Mouse (Mus musculus) kidney, embryonic 16.5 days (tissue): ENCODE measurements around the gene Stx6. TPM values are rescaled to one million over a fixed set of nuclear protein-coding genes. Genes with fewer than 3 reads are reported as not detected.

Experiments
- ATAC-seq: fragments of 200-750 bp; cut with Nextera tagmentation; 2 replicates; pipeline ENCODE4 v1.8.0; 2017; ENCODE audit warnings: moderate TSS enrichment; ENCODE audit not compliant: low FRiP score, low TSS enrichment
- H3K27ac ChIP-seq: fragments of 300-500 bp; sonication (generic); 2 replicates; pipeline ENCODE4 v1.5.1; 2014; ENCODE audit warnings: low read length
- H3K27me3 ChIP-seq: fragments of 300-500 bp; sonication (generic); 2 replicates; pipeline ENCODE4 v1.6.1; 2014; ENCODE audit warnings: low read length, control low read depth, mixed read lengths; ENCODE audit not compliant: insufficient read depth
- H3K36me3 ChIP-seq: fragments of 300-500 bp; sonication (generic); 2 replicates; pipeline ENCODE4 v1.6.1; 2014; ENCODE audit warnings: low read length, control low read depth, mixed read lengths; ENCODE audit not compliant: insufficient read depth
- H3K4me1 ChIP-seq: fragments of 300-500 bp; sonication (generic); 2 replicates; pipeline ENCODE4 v1.6.1; 2014; ENCODE audit warnings: low read length, control low read depth, mixed read lengths; ENCODE audit not compliant: insufficient read depth
- H3K4me2 ChIP-seq: fragments of 300-500 bp; sonication (generic); replicated peaks from 2 replicates; pipeline ENCODE4 v1.6.1; 2014; ENCODE audit warnings: low read depth, low read length
- H3K4me3 ChIP-seq: fragments of 300-500 bp; sonication (generic); 2 replicates; pipeline ENCODE4 v1.5.1; 2014; ENCODE audit warnings: mild to moderate bottlenecking, low read length
- H3K9ac ChIP-seq: fragments of 300-500 bp; sonication (generic); replicated peaks from 2 replicates; pipeline ENCODE4 v1.6.1; 2014; ENCODE audit warnings: low read length
- H3K9me3 ChIP-seq: fragments of 300-500 bp; sonication (generic); 2 replicates; pipeline ENCODE4 v1.6.1; 2016; ENCODE audit warnings: low read length, control low read depth
- WGBS: fragments of 180-500 bp; shearing (Covaris S2); extraction: QIAGEN DNeasy Blood & Tissue Kit; methylation state at CpG from one replicate; pipeline ENCODE4 v1.1.7; 2014; 5-methylcytosine and 5-hydroxymethylcytosine counted together
- polyA plus RNA-seq: library from polyadenylated mRNA; unstranded; fragments of >200 nt; fragmentation: Nextera tagmentation; extraction: Ambion mirVana; gene quantifications from 2 replicates; pipeline ENCODE4 v1.2.1, GENCODE M21; 2015

The Stx6 gene
- polyA plus RNA-seq, 1 experiment from 2014 or later, result 70.9 TPM

DNA sequence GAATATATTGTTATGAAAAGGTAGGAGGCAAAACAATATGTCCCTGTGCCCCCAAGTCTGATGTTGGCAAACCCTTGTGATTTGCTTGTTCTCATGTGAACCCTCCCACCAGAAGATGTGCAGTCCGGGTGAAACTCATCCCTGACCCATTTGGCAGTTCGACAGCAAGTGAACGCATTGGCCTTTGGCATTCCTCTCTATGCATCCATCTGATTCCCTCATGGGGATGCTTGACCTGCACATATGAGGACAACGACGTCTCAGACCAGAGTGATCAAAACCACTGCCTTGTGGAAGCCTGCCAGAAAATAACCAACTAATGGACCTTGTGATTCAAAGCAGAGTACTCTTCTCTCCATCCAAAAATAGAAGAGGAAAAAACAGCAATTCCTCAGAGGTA lies 31.8 kb upstream of the Stx6 start:
- Histone ChIP-seq H3K4me2 (no peak overlapping the region), H3K4me3 (no peak overlapping the region), H3K36me3 (no peaks in the 10 kb centered on the region), H3K4me1 (no peaks in the 10 kb centered on the region), H3K9ac (no peak overlapping the region), H3K9me3 (peaks cover 3% of the 10 kb centered on the region; the same call in 1 of the 2 replicates), H3K27ac (no peak overlapping the region), H3K27me3 (no peaks in the 10 kb centered on the region)
- no peak for ATAC-seq
- WGBS, result 73% methylated on average over 5 of the region's 5 CpGs

DNA sequence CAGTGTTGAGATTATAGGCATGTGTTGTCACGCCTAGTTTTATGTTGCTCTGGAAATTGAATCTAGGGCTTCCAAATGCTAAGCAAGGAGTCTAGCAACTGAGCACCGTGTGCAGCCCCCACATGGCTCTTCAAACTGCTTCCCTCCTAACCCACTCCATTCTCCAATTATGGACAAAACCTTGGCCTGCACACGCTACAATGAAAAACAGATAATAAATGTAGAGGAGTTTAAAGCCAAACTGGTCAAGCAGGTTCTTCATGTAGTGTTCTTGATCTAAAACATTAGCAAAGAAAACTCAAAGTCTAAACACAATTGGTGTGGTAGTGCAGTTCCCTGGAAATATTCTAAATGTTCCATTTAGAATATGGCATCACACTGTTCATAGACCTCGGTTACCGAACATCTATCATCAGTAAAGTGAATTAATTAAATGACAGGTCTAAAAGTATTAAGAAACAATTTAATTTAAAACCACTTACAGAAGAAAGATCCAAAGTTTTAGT lies 31.0 kb upstream of the Stx6 start:
- H3K9ac ChIP-seq, result no peak overlapping the region
- no peaks in the 10 kb centered on the region for H3K27me3 ChIP-seq
- H3K4me2 ChIP-seq, result no peak overlapping the region
- no peak overlapping the region for H3K27ac ChIP-seq
- no peaks in the 10 kb centered on the region for H3K4me1 ChIP-seq
- peaks cover 3% of the 10 kb centered on the region; the same call in 1 of the 2 replicates for H3K9me3 ChIP-seq
- ATAC-seq, result no peak
- H3K4me3 ChIP-seq, result no peak overlapping the region
- no peaks in the 10 kb centered on the region for H3K36me3 ChIP-seq
- 68% methylated on average over 5 of the region's 5 CpGs for WGBS

DNA sequence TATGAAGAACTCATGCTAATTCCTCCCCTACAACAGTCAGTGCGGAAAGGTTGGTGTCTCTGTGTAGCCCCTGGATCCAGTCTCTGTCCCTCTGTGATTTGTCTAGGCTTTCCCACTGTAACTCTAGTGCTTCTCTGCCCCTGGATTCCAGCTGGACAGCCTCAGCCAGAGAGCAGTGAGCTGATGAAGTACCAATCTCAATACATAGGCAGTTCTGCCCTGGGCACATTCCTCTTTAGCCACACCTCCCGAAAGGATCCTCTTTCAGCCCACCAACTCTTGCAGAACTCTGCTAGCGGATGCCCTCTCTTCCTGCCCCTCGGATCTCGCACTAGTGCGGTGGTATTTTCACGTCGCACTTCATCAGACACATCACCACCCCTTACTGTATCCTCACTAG lies 23.6 kb upstream of the Stx6 start:
- Histone ChIP-seq H3K4me2 (no peak overlapping the region), H3K27ac (no peak overlapping the region), H3K4me1 (peaks cover 12% of the 10 kb centered on the region), H3K27me3 (no peaks in the 10 kb centered on the region), H3K36me3 (no peaks in the 10 kb centered on the region), H3K9ac (no peak overlapping the region), H3K9me3 (no peaks in the 10 kb centered on the region), H3K4me3 (no peak overlapping the region)
- 17% methylated on average over 8 of the region's 8 CpGs for WGBS
- peak; percentile 82 for ATAC-seq

DNA sequence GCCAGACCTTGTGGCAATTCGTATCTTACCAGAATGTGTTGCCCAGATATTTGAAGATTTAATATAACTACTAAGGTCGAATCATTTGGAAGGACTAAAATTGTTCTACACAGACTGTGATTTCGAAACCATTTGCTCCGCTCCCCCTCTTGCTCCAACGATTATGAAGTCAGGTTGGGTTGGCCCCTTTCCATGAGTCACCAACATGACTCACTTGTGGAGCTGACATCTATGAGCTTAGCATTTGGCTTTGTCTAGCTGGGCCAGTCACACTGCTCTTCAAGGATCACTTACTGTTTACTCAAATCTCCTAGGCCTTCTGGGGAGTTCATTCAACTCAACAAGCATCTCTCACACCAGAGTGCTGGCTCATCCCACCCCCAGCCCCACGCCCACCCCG lies 19.7 kb upstream of the Stx6 start:
- Histone ChIP-seq H3K9me3 (no peaks in the 10 kb centered on the region), H3K36me3 (no peaks in the 10 kb centered on the region), H3K27ac (no peak overlapping the region), H3K4me2 (no peak overlapping the region), H3K4me1 (peaks cover 12% of the 10 kb centered on the region), H3K9ac (no peak overlapping the region), H3K4me3 (no peak overlapping the region), H3K27me3 (no peaks in the 10 kb centered on the region)
- WGBS, result 88% methylated on average over 7 of the region's 7 CpGs
- ATAC-seq, result no peak

DNA sequence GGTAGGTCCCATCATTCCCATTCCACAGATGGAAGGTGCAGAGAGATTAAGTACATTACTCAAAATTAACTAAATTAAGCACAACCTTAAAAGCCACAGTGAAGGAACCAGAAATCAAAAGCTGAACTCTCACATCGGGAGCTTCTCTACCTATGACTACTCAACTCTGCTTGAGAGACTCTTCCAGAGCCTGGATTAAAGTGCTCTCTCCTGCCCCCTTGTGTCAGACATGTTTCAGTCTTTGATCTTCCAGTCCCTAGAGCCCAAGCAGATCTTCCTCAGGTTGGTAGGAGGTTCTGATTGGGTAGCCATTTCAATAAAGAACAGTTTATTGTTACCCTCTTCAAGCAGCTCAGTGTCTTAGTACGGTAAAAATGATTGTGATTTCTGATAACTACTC lies 18.4 kb upstream of the Stx6 start:
- ATAC-seq, result no peak
- Histone ChIP-seq H3K4me3 (no peak overlapping the region), H3K9ac (no peak overlapping the region), H3K27ac (no peak overlapping the region), H3K4me1 (peaks cover 4% of the 10 kb centered on the region), H3K36me3 (no peaks in the 10 kb centered on the region), H3K27me3 (no peaks in the 10 kb centered on the region), H3K9me3 (no peaks in the 10 kb centered on the region), H3K4me2 (no peak overlapping the region)
- WGBS, result 65% methylated on average over 2 of the region's 2 CpGs

DNA sequence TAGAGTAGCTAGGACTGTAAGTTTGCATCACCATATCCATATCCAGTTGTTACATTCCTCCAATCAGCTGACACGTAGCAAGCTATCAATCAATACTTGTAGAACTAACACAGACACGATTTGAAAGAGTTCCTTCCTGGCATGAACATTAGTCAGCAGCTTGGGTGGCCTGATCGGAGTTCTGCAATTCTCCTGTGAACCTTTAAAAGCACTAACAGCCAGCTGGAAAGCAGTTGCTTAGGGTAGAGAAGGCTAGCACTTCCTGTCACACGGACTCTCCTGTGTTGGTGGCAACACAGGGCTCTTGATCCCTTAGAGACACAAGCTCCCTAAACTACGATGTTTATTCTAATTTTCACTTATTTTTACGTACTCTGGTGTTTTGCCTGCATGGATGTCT lies 12.9 kb upstream of the Stx6 start:
- Histone ChIP-seq H3K4me3 (peak overlapping the region; percentile 51), H3K9me3 (no peaks in the 10 kb centered on the region), H3K9ac (peak overlapping the region; percentile 56), H3K27ac (peak overlapping the region; percentile 47), H3K36me3 (no peaks in the 10 kb centered on the region), H3K27me3 (no peaks in the 10 kb centered on the region), H3K4me1 (peaks cover 9% of the 10 kb centered on the region; the same call in 1 of the 2 replicates), H3K4me2 (peak overlapping the region; percentile 50)
- ATAC-seq, result no peak
- 44% methylated on average over 6 of the region's 6 CpGs for WGBS

DNA sequence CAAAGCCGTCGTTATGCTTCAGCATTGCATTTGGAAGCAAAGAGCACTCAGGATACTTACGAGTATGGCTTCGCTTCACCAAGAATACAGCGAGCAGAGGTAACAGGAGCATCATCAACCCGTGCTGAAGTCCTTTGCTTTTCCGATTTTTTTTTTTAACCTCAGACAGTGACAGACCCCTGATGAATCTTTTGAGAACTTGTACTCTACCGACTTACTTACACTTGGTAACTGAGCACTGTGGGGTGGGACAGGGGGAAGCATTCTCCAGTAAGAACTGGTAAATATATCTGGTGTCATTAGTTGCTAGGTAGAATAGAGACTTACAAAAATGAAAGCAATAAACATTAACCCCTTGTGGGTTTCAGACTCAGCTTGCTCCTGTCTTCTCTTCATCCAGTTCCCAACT lies 11.9 kb upstream of the Stx6 start, which contains the start of gene Mr1:
TSS of gene Mr1 (minus strand) at position 243 of the 409 bp plus-strand sequence.
- peak; percentile 97 for ATAC-seq
- H3K4me3 ChIP-seq, result peak within 1 kb of the TSS; percentile 51
- peak within 1 kb of the TSS; percentile 47 for H3K27ac ChIP-seq
- H3K4me2 ChIP-seq, result peak within 1 kb of the TSS; percentile 50
- no peaks in the 10 kb centered on the region for H3K9me3 ChIP-seq
- H3K27me3 ChIP-seq, result no peaks in the 10 kb centered on the region
- 22% methylated on average over 8 of the region's 8 CpGs for WGBS
- H3K36me3 ChIP-seq, result no peaks in the 10 kb centered on the region
- peaks cover 9% of the 10 kb centered on the region; the same call in 1 of the 2 replicates for H3K4me1 ChIP-seq
- peak within 1 kb of the TSS; percentile 56 for H3K9ac ChIP-seq

DNA sequence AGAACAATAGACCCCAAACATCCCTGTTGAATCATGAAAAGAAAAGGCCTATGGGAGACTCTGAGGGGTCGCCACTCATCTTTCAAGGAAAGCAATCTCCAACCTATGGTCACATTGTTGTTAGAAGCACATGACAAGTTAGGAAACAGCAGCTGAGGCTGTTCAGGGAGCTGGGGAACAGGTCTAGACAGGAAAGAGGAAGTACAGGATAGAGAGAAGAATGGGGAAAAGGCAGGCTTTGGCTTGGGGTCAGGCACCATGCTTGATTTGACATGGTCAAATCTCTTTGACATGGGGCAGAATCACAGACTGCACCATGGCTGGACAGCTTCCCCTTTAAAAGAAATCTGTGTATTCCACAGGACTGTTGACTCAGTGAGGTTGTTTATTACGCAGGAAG lies 11.3 kb upstream of the Stx6 start:
- H3K9me3 ChIP-seq, result no peaks in the 10 kb centered on the region
- no peak overlapping the region for H3K27ac ChIP-seq
- no peak overlapping the region for H3K9ac ChIP-seq
- peaks cover 9% of the 10 kb centered on the region; the same call in 1 of the 2 replicates for H3K4me1 ChIP-seq
- WGBS, result 85% methylated on average over 2 of the region's 2 CpGs
- no peak overlapping the region for H3K4me2 ChIP-seq
- H3K4me3 ChIP-seq, result no peak overlapping the region
- no peaks in the 10 kb centered on the region for H3K36me3 ChIP-seq
- no peaks in the 10 kb centered on the region for H3K27me3 ChIP-seq
- no peak for ATAC-seq

DNA sequence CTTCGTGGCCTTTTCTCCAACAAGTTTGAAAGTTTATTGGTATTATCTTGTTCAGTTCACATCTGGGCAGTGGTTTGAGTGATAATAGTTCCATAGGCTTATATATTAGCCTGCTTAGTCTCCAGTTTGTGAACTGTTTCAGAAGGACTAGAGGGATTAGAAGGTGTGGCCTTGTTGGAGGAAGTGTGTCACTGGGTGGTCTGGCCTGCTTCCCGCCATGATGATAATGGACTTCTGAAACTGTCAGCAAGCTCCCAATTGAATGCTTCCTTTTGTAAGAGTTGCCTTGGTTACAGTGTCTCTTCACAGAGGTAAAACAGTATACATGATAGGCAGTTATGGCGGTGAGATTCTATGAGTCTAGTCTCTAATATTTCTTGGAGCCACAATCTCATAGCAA lies 9.1 kb upstream of the Stx6 start:
- no peaks in the 10 kb centered on the region for H3K36me3 ChIP-seq
- H3K27me3 ChIP-seq, result no peaks in the 10 kb centered on the region
- no peak overlapping the region for H3K4me2 ChIP-seq
- H3K9ac ChIP-seq, result no peak overlapping the region
- peaks cover 9% of the 10 kb centered on the region; the same call in 1 of the 2 replicates for H3K4me1 ChIP-seq
- H3K4me3 ChIP-seq, result no peak overlapping the region
- H3K9me3 ChIP-seq, result no peaks in the 10 kb centered on the region
- ATAC-seq, result no peak
- WGBS, result 92% methylated on average over 3 of the region's 3 CpGs
- no peak overlapping the region for H3K27ac ChIP-seq

DNA sequence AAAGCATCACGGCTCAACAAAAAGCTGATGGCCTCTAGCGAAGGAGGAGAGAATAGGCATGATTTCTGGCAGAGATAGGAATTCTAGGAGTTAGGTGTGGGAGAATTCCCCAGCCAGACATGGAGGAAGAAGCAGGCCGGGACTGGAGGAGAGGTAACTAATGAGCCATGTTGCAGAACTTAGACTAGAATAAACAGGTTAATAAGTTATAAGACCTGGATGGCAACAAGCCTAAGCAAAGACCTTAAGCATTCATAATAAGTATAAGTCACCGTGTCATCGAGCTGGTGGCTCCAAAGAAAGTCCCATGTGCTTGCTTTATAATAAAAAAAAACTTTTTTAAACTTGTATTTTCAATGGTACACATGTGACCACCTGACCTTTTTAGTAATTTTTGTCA lies 7.7 kb upstream of the Stx6 start:
- no peaks in the 10 kb centered on the region for H3K9me3 ChIP-seq
- 71% methylated on average over 5 of the region's 5 CpGs for WGBS
- H3K27ac ChIP-seq, result no peak overlapping the region
- H3K9ac ChIP-seq, result no peak overlapping the region
- H3K4me1 ChIP-seq, result peaks cover 5% of the 10 kb centered on the region; the same call in 1 of the 2 replicates
- no peaks in the 10 kb centered on the region for H3K27me3 ChIP-seq
- ATAC-seq, result no peak
- no peak overlapping the region for H3K4me2 ChIP-seq
- no peak overlapping the region for H3K4me3 ChIP-seq
- H3K36me3 ChIP-seq, result no peaks in the 10 kb centered on the region
